Mouse (Mus musculus): ENCODE measurements around the gene Sema5b.
A peak's percentile ranks its signal among the peaks of the same experiment; 100 is the strongest.

The Sema5b gene

DNA sequence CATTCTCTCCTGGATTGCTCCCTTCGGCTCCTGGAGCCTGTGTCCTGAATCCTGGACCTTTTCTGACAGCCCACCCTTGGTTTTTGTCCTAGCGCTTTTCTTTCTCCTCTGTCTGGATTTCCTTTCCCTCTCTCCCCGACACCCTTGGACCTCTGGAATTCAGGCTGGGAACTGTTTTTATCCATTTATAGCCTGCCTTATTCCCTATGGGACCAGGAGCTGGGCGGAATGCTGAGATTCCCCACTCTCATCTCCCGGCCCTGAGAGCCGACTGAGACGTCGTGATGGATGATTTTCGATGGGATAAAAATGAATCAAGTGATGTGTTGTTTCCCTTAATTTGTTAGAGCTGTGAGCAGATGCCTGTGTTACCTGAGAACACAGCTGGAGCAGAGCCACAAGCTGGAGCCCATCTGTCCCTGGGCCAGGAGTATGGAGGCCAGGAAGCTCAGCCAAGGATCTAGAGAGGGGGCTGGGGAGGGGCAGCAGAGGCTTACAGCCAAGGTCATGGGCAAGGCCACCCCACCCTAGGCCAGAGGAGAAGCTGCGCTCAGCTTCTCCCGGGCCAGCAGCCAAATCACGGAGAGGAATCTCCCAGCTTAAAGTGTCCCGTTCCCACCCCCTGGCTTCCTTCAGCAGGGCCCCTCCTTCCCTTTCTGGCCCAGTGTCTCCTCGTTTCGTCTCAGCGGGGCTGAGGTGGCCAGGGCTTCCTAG, 89.7 kb downstream of the Sema5b start:
- DNase-seq (ENCODE audit: low read depth, low spot score) = no peak

DNA sequence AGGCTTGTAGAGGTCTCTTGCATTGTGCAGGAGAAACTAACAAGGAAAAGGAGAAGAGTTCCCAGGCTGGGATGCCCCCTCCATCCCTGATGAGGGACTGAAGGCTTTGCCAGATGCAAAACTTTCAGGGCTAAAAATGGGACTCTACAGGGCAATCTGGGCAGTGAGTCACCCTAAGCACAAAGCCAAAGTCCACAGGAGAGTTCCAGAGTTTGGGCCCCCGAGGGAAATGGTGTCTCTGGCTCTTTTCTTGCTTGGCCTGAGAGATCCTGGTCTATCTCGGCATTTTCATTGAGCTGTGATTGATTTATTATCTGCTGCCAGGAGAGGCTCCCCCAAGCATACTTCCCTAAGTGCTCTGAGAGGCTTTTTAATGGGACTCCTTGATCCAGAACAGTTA, 92.1 kb downstream of the Sema5b start:
- DNase-seq (ENCODE audit: low read depth, low spot score) = no peak

DNA sequence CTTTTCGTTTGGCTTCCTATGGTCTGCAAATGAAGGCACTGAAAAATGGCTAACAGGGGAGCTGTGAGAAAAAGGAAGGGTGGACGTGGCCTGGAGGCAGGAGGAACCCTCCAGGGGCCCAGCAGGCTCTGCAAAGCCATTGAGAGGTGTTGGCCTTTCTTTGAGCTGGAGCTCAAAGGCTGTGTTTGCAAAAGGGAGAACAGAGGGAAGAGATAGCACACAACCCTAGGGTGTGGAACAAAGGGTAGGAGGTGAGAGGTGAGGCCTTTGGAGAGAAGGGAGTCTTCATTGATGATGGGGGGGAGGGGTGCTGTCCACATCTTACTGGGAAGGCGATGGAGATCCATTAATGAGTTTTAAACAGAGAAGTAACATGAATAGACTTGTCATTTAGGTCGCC, 94.0 kb downstream of the Sema5b start:
- DNase-seq (ENCODE audit: low read depth, low spot score) = no peak

DNA sequence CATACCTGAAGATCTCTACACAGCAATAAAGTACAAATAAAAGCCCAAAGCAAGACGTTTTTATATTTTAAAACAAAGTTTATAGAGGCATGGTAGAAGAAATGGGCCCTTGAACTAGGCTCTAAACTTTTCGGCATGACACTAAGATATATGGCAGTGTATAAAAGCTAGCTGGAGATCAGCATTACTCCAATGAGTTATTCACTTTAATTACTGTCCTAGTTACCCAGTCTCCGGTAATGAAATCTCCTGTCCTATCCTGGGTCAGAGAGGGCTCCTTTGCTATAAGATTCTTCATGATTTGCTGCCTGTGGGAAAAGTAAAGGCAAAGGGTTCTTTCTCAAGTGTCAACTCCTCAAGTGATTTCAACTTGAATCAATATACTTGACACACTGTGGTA, 98.6 kb downstream of the Sema5b start:
- no peak for DNase-seq (ENCODE audit: low read depth, low spot score)

DNA sequence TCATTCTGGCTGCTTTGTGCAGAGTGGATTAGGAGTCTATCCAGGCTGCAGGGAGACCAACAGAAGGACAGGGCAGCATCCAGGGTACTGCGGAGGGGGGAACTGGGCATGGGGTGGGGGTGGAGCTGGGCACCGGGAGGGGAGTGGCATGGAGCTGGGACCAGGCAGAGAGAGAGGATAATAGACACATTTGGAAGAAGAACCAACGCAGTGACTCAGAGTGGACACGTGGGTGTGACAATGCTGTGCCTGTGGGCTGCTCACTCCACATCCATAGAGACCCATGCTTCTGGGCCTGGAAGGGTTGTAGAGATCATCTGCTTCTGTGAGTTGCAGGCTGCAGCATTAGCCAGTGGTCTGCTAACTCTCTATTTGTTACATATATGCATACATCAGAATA, 107.9 kb downstream of the Sema5b start:
- no peak for DNase-seq (ENCODE audit: low read depth, low spot score)

DNA sequence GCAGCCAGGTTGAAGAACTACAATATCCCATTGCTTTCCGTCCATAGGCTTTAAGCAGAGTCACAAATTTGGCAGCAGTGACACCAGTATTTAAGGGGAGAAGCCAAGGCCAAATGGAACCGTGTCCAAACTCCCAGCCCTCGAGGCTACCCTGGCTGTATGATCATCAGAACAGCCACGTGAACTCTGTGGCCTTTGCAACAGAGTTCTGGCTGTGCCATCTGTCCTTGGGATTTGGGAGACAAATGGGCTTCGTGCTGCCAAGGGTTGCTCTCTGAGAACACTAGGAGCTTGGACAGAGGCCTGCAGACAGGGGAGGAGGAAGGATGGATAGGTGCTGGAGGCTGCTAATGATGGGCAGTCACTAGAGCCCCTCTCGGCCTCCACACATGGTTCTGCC, 111.3 kb downstream of the Sema5b start:
- DNase-seq (ENCODE audit: low read depth, low spot score) = no peak

DNA sequence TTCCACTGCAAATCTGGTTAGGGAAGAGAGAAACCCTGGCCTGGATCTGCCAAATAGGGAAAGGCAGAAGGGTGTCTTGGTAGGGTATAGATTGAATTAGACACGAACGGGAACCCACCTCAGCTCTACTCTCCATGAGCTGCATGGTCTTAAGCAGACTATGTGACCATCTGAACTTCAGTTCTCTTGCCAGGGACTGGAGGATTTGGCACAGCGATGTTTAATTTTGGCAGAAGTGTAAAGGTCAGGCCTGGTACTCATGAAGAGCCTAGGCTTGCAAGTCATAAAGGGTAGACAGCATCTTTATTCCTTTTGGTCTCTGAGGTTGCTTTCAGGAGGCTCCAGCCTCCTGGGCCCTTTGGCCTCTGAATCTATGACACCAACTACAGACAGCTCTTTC, 111.8 kb downstream of the Sema5b start:
- no peak for DNase-seq (ENCODE audit: low read depth, low spot score)

DNA sequence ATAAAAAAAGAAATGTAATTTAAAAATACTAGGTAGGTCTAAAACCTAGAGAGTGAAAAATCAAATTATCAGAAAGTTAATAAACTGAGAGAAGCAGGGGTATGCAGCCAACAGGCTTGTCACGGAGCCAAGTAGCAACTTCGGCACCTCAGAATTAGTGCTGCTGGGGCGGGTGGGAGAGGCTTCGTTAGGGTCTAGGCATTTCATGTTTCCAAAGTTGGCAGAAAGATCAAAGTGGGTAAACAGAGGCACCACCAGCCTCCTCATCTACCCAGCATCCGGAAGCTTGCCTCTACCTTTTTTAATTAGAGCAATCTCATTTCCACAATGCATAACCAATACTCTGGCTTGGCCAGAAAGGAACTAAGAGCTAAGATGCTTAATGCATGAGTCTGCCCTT, 113.0 kb downstream of the Sema5b start:
- DNase-seq (ENCODE audit: low read depth, low spot score) = no peak

DNA sequence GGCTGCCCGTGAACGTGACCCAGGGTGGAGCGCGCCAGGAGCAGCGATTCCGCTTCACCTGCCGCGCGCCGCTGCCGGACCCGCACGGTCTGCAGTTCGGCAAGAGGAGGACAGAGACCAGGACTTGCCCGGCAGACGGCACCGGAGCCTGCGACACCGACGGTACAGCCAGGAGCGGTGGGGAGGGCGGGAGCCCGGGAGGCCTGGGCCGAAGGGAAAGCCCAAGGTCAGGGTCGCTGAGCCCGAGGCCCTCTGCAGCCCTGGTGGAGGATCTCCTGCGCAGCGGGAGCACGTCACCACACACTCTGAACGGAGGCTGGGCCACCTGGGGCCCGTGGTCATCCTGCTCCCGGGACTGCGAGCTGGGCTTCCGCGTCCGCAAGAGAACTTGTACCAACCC, 119.3 kb downstream of the Sema5b start:
- DNase-seq (ENCODE audit: low read depth, low spot score) = no peak

DNA sequence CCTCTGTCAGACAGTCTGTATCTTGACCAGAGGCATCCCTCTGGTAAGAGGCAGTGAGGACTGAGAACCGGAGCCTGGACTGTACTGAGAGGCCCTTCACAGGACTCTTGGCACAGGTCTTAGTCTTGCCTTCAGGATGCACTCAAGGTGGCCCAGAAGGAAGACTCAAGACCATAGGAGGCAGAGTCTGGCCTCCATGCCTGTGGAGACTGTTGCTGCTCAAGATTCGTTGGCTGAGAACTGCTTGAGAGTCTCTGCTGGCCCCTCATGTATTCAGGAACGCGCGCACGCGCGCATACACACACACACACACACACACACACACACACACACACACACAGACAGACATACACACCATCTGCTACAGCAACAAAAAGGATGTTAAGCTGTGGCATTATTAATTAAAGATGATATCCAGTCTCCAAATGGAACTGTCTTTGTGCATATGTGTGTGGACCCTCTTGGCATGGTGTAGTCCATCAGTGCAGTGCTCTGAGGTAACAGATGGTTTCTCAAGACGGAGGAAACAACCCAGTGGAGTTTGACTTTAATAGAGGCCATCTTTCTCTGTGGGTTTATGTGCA, 123.0 kb downstream of the Sema5b start:
- DNase-seq (ENCODE audit: low read depth, low spot score) = no peak

DNA sequence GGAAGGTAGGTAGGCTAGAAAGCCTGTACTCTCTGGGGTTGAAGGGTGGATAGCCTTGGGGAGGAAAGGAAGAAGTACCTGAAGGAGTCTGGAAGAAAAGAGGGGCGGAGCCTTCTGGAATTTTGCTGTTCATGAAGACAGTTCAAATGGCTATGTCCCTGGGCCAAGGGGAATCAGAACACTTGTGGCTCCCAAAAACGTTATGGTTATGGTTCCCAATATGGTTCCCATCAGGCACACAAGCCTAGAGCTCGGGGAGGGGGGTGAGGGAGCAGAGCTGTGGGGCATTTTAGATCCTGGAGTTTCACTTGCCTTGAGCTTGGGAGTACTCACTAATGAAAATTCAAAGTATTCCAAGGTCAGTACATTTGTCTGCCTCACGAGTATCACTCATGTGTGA, 123.9 kb downstream of the Sema5b start:
- DNase-seq (ENCODE audit: low read depth, low spot score) = no peak

DNA sequence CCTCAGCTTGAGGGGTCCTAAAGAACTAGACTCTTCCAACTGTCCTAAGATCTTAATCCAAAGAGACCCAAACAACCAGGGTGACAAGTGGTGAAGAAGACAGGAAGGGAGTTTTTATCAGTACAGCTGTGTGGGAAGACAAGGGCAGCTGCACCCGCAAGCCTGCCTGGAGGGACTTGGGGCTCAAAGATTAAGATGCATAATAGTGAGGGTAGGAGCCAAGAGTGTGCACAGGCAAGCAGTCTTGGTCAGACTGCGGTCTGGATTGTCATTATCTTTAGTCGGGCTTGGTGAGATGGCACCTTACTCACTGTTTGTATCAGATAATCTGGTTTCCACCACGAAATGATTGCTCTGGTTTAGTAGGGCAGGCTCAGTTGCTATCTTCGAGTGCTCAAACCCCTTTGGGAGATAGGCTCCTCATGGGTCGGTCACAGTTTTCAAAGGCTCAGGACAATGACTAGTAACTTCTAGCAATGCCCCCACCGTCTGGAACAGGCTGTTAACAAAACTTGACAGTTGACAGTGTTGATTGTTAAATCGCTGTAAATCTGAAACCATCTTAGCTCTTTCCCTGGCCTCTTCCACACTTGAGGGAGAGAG, 136.7 kb downstream of the Sema5b start:
- DNase-seq (ENCODE audit: low read depth, low spot score) = no peak

DNA sequence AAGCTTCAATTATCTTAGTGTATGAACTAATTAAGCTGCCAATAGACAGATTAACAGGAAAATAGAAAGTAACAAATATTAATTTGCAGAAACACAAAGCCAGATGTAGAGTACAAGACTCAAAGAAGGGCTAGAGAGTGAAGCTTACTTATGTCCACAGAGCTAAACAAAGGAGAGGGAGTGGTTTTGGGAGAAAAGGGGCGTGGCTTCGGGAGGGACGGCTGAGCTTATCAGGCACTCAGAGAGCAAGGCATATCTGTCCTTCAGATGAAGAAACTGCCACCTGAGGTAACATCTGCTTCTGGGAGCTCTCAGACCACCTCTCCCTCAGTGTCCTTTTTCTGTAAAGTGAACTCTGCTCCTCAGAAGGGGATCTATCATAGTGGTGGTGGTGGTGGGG, 137.5 kb downstream of the Sema5b start:
- no peak for DNase-seq (ENCODE audit: low read depth, low spot score)

DNA sequence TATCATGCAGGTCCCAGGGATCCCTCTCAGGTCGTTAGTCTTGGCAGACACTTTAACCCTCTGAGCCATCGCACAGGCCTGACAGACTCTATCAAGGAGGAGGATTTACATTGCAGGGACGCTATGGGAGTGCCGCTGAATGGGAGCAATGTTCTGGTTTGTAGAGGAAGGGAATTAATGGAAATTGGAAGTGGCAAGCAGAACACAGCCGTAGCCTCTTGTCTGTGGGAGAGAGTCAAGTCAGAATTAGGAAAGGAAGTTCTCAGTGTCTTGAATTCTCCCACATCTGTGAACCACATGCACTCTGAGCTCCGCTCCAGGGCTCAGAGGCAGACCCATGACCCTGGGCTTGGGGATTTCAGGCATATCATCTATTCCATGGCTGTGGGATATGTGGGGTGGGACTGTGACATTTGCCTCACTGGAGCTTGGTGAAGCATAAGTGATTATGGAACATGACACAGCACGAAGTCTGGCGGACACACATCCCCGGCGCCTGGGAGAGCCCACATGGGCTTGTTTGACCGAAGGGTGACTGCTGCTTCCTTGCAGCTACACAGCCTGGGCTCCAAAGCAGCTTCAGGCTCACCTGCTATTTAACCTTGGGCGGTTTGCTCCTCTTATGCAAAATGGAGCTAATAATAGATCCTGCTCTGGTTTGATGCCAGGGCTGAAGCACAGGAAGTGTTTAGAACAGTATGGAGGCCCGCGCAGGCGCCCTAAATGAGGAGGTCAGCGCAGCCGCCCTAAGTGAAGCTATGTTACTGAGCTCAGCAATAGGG, 140.6 kb downstream of the Sema5b start:
- peak; percentile 35 for DNase-seq (ENCODE audit: low read depth, low spot score)

DNA sequence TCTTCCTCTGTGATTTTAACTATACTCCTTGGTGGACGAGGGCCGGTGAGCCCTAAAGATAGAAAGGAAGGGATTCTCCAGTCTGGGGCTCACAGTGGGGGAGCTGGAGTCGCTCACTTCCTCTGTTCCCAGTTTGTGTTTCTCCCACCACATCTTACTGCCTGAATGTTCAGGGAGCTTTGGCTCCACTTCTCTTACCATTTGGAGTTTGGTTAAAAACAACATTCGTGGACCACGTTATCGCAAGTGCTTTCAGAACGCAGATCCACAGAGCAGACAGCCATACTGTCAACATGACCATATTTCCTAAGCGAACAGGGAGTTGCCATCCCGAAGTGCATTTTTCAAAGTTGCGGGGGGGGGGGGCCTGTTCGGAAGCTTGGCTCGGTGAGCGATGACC, 144.1 kb downstream of the Sema5b start:
- DNase-seq (ENCODE audit: low read depth, low spot score) = no peak

DNA sequence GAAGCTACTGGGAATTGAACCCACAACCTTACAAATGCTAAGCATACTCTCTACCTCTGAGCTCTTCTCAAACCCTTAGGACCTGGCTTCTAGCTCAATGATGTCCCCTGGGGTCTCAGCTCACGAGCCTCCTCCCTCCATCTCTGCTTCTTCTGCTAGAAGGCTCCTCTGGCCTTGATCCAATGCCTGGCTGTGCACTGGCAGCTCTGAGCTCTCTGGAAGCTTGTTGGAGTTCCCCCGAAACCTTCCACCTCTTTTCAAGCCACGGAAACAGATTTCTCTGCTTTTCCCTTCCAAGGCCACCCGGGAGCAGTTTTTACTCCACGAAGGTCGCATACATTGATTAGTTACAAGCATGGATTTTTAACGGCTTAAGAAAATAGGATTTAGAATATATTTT, 145.5 kb downstream of the Sema5b start:
- no peak for DNase-seq (ENCODE audit: low read depth, low spot score)

DNA sequence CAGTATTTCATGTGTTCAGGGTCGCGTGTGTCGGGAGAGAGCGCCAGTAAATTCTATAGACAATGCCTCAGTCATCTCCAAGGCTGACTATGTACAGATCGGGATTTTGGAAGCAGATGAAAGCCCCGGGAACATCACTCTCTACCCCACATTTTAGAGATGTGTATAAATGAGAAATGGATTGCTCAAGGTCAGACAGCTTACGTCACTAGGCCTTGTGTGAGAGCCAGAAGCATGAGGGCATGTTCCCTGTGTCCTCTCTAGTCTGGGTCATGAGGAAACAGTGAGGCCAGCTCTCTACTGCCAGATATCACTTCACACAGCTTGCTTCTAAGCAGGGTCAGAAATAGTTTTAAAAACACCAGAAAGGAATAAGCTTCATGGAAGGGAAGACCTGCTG, 150.7 kb downstream of the Sema5b start:
- no peak for DNase-seq (ENCODE audit: low read depth, low spot score)

DNA sequence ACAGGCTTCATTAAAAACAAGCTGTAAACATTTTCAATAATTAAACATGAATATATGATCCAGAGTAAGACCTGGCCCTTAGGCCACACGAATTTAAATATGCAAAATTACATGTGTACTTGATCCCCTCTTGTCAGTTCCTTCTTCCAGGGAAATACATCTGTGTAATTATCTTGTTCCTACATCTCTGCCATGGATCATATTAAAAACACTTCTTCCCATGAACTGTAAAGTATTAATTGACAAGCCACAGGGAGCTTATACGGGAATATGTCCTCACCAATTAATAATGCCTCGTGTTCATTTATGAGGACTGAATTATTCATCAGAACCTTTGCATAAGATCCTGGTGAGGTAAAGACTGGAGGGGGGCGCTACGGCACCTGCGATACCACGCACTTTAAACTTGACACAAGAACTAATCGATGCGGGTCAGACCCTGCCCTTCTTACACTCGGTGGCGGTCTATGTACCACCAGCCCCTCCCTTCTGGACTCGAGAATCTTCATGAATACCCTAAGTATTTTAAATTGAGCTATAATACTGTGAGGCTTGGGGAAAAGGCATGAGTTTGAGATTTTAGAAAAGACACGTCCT, 153.4 kb downstream of the Sema5b start:
- no peak for DNase-seq (ENCODE audit: low read depth, low spot score)

DNA sequence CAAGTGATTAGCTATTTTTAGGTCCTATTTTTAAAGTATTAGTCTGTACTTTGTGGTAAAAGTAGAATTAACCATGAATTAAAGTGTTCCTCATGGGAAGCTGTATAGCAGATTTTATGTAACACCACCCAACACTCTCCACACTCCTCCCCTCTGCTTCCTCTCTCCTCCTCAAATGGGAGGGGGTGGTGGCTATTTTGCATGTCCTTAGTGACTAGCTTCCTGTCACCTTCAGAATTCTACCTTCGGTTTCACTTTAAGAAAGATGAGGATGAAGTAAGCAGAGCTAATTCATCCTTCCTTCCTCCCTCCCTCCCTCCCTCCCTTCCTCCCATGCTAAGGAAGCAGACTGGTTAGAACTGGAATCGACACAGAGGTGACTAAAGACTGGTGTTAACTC, 155.2 kb downstream of the Sema5b start:
- DNase-seq (ENCODE audit: low read depth, low spot score) = no peak

DNA sequence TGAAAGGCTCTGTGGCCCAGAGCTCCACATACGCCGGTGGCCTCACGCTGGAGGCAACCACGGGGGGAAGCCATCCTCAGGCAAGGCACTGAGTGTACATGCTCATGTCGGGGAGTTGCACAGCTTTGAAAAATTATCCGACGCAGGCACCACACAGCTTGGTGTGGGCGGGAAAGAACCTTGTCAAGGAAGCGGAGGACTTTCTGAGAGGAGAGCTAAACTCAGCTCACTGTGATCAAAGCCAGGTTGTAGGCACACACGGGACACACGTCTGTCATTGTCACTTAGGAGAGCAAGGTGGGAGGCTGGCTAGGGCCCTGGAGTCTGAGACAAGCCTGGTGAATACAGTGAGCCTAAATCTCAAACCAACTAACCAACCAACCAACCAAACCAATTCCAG, 160.9 kb downstream of the Sema5b start:
- no peak for DNase-seq (ENCODE audit: low read depth, low spot score)

DNA sequence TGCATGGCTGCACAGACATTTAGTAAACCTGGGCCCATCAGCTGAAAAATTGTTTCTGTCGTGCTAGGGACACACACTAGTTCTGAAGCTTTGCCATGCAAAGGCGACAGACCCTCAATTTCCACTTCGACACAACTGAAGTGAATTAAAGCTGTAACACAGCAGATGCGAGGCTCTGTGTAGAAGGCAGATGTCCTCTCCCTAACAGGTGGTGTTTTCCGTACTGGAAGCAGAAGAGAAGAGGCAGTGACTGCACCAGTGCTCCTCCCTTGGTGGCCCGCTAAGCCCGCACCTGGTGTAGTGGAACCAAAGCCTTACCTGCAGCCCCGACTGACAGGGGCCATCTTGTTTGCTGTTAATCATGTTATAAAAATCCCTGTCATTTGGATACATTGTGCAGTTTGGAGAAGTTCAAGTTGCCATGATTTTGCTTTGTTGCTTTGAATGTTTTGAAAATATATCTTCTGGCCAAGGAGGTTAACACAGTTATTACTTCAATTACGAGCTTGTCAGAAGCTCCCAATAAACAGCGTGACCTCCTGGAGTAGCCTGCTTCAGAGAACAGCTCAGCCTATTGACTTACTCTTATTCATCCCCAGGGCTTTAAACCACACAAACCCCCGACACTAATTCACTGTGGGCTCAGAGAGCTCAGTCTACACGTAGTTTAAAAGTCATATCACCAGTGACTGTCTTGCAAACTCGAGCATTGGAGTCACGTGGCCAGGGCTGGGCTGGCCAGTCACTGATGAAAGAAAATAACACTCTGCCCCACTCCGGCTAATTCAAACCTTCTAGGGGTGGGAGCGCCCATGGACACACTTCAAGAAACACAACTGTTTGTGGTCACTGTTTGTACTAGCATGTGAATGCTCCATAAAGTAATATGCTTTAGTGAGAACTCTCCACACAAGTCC, 163.1 kb downstream of the Sema5b start:
- no peak for DNase-seq (ENCODE audit: low read depth, low spot score)
